Mouse (Mus musculus) ES-Bruce4 (cell line): Measurements from ENCODE around the gene Spred3. TPM values are rescaled to one million over a fixed set of nuclear protein-coding genes. Genes with fewer than 3 reads are reported as not detected.
A peak's percentile ranks its signal among the peaks of the same experiment; 100 is the strongest.

Experiments used
- H3K27ac ChIP-seq: 2 replicates; pipeline ENCODE4 v1.5.1; 2012; ENCODE audit warnings: low read length, inconsistent platforms; ENCODE audit not compliant: insufficient read depth
- H3K27me3 ChIP-seq: 2 replicates; pipeline ENCODE4 v1.6.1; 2012; ENCODE audit warnings: mild to moderate bottlenecking, low read length, inconsistent platforms; ENCODE audit not compliant: control insufficient read depth, poor library complexity, insufficient read depth, severe bottlenecking
- H3K36me3 ChIP-seq: 2 replicates; pipeline ENCODE4 v1.6.1; 2012; ENCODE audit warnings: inconsistent platforms, mild to moderate bottlenecking, low read length, moderate library complexity; ENCODE audit not compliant: control insufficient read depth, poor library complexity, insufficient read depth, severe bottlenecking
- H3K4me1 ChIP-seq: one replicate; pipeline ENCODE4 v1.8.1; 2011; ENCODE audit warnings: low read length; ENCODE audit not compliant: control insufficient read depth, insufficient read depth
- H3K4me3 ChIP-seq: 2 replicates; pipeline ENCODE4 v1.5.1; 2011; ENCODE audit warnings: low read depth, mild to moderate bottlenecking, low read length
- H3K9ac ChIP-seq: 2 replicates; pipeline ENCODE4 v1.6.1; 2012; ENCODE audit warnings: low read depth, mild to moderate bottlenecking, inconsistent platforms; ENCODE audit not compliant: poor library complexity, severe bottlenecking
- H3K9me3 ChIP-seq: replicated peaks from 2 replicates; pipeline ENCODE4 v1.6.1; 2012; ENCODE audit warnings: mild to moderate bottlenecking, low read length, inconsistent platforms; ENCODE audit not compliant: control insufficient read depth, poor library complexity, insufficient read depth, severe bottlenecking
- CTCF ChIP-seq: IDR thresholded peaks from one replicate; pipeline ENCODE4 v1.8.1; 2011; ENCODE audit warnings: low read depth, low read length
- EP300 ChIP-seq: IDR thresholded peaks from 2 replicates; pipeline ENCODE4 v1.6.1; 2011; ENCODE audit warnings: low read depth, low read length; ENCODE audit not compliant: insufficient read depth
- POLR2A ChIP-seq: IDR thresholded peaks from one replicate; pipeline ENCODE4 v1.8.1; 2011; ENCODE audit warnings: low read length; ENCODE audit not compliant: insufficient read depth
- polyA plus RNA-seq: library from polyadenylated mRNA; stranded (reverse); fragments of >200 nt; gene quantifications from 2 replicates; pipeline ENCODE4 v1.2.4, GENCODE M21; 2011; ENCODE audit warnings: low read depth; ENCODE audit not compliant: missing spikeins, insufficient read depth, insufficient read length

Spred3 gene
- polyA plus RNA-seq, 1 experiment: 12.1 TPM

DNA sequence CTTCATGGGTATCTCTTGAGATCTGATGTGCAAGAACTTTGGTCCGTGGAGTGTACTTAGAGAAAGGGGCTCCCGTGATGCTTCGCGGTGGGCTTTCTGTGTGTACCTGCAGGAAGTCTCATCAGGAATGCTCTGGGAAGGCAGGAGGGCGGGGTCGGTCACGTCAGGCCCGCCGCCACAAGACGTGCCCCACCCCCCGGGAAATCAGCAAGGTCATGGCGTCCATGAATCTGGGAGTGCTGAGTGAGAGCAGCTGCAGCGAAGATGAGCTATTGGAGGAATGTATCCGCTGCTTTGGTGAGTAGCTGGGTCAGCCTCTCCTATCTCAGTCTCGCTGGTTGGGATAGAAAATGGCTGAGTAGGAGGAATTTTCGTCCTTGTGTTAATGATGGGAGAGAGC, 32.8 kb downstream of the Spred3 start:
- TF ChIP-seq POLR2A (peak; percentile 61), EP300 (no peak; the same call in 1 of the 2 replicates)
- H3K4me3 ChIP-seq: peak overlapping the region; percentile 90
- H3K9me3 ChIP-seq: no peaks in the 10 kb centered on the region
- peak overlapping the region; percentile 12; the same call in 1 of the 2 replicates for H3K9ac ChIP-seq
- peaks cover 2% of the 10 kb centered on the region for H3K4me1 ChIP-seq
- H3K36me3 ChIP-seq: no peaks in the 10 kb centered on the region
- H3K27me3 ChIP-seq: no peaks in the 10 kb centered on the region
- H3K27ac ChIP-seq: peak overlapping the region; percentile 77

DNA sequence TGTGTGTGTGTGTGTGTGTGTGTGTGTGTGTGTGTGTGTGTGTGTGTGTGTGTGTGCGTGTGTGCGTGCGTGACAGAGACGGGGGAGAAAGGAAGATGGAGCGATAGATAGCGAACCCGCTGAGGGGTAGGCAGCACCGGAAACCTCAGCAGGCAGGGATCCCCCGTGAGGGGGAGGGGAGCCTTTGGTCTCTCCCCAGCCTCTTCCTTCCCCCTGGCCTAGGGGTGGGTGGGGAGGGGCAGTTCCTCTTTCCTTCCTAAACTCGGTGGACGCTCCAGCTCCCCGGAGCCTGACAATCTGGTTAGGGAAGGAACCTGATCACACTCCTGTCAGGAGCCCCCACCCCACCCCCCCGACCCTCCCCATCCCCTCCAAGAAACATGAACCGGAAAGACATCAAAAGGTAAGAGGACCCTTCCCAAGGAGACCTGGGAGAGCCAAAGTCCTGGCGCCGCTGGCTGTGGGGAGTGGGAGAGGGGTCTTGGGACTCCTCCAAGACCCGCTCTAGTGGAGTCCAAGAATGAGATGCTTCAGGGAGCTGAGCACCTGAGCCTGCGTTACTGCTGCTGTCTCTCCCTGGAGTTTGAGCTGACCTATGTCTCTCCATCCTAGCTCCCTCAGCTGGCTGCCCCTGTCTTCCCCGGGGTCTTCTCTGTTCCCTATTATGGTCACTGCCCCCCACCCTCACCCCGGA, 35.4 kb downstream of the Spred3 start, which contains the start of gene Rasgrp4:
Gene Rasgrp4 (plus strand): TSS at position 159 of the 694 bp plus-strand sequence.
- H3K4me3 ChIP-seq: peak within 1 kb of the TSS; percentile 69
- H3K36me3 ChIP-seq: no peaks in the 10 kb centered on the region
- no peaks in the 10 kb centered on the region for H3K9me3 ChIP-seq
- TF ChIP-seq CTCF: no peak
- TF ChIP-seq EP300: 0 out of 2 replicates have a peak, but pooled peaks have one; percentile 44
- no peak for TF ChIP-seq POLR2A
- H3K27ac ChIP-seq: no peak within 1 kb of the TSS
- H3K4me1 ChIP-seq: no peaks in the 10 kb centered on the region
- no peaks in the 10 kb centered on the region for H3K27me3 ChIP-seq
- H3K9ac ChIP-seq: peak within 1 kb of the TSS; percentile 41

GRCm38 (mm10) chr7:29134230-29134629, 36.0 kb downstream of the Spred3 start:
- no peak for TF ChIP-seq EP300
- TF ChIP-seq POLR2A: no peak
- TF ChIP-seq CTCF: no peak
- H3K27ac ChIP-seq: no peak overlapping the region

GRCm38 (mm10) chr7:29128725-29129124, 41.5 kb downstream of the Spred3 start:
- Histone ChIP-seq H3K9me3 (no peaks in the 10 kb centered on the region), H3K9ac (no peak overlapping the region), H3K4me3 (no peak overlapping the region), H3K4me1 (peaks cover 6% of the 10 kb centered on the region), H3K27me3 (no peaks in the 10 kb centered on the region), H3K36me3 (no peaks in the 10 kb centered on the region), H3K27ac (no peak overlapping the region)
- TF ChIP-seq EP300: no peak
- TF ChIP-seq CTCF: peak; percentile 78
- TF ChIP-seq POLR2A: no peak

More at GRCm38 (mm10) chr7:29134230-29134629, 36.0 kb downstream of the Spred3 start:
- Histone ChIP-seq H3K4me1 (no peaks in the 10 kb centered on the region), H3K4me3 (no peak overlapping the region), H3K27me3 (no peaks in the 10 kb centered on the region), H3K36me3 (no peaks in the 10 kb centered on the region), H3K9ac (0 out of 2 replicates have a peak overlapping the region, but pooled peaks have one; percentile 41), H3K9me3 (no peaks in the 10 kb centered on the region)

DNA sequence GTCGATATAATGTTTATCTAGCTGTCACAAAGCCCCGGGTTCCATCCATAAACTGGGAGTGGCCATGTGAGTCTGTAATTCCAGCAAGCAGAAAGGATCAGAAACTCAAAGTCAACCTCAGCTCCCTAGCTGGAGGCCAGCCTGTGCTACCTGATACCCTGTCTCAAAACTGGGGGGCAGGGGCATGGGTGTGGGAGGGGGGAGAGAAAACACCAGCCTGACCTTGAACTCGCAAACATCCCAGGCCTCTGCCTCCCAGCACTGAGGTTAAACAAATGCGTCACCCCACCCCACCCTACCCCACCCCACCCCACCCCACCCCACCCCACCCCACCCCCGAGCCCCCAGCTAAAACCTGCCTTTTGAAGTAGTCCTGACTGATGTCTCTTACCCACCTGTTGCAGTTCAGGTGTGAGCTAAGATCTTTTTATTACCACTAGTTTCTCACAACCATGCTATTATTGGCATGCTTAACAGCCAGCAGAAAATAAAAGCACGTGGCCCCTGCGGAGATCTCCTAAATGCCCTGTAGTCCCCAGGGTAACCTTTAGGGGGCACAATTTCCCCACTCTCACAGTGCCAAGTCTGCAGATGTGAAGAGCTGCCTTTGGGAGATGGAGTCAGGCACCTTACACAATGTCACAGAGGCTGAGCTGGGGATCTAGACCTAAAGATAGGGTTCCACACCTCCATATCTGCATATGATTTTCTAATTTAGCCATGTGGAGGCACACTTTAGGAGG, 43.9 kb downstream of the Spred3 start:
- Histone ChIP-seq H3K27me3 (no peaks in the 10 kb centered on the region), H3K4me1 (peaks cover 8% of the 10 kb centered on the region), H3K4me3 (no peak overlapping the region), H3K9me3 (no peaks in the 10 kb centered on the region), H3K27ac (peak overlapping the region; percentile 74), H3K9ac (no peak overlapping the region), H3K36me3 (no peaks in the 10 kb centered on the region)
- no peak for TF ChIP-seq POLR2A
- TF ChIP-seq CTCF: peak; percentile 74
- TF ChIP-seq EP300: peak; percentile 90

- H3K4me3 ChIP-seq: peak within 1 kb of the TSS; percentile 79
- H3K4me1 ChIP-seq: peaks cover 8% of the 10 kb centered on the region
- no peaks in the 10 kb centered on the region for H3K9me3 ChIP-seq
- H3K27me3 ChIP-seq: no peaks in the 10 kb centered on the region
- H3K36me3 ChIP-seq: no peaks in the 10 kb centered on the region
- peak; percentile 77 for TF ChIP-seq POLR2A
- TF ChIP-seq CTCF: no peak
- TF ChIP-seq EP300: no peak
- peak within 1 kb of the TSS; percentile 74 for H3K27ac ChIP-seq
- H3K9ac ChIP-seq: peak within 1 kb of the TSS; percentile 61
These were observed 45.2 kb downstream of the Spred3 start, which contains the start of gene Ryr1 for GRCm38 (mm10) chr7:29124970-29125369. TSS of gene Ryr1 (minus strand) at chr7:29125179.
